In genomic region chr17:8869287-8869686, GRCm38 (mm10) we compare ENCODE assay signal across 22 mouse cellular contexts.
DNase-seq lines count a peak whose midpoint lies in the region; ATAC-seq and TF ChIP-seq lines count a peak whose summit lies in the region.
"Had no signal": no experiment of that assay in that cellular context is flagged by ENCODE, and none has a peak within 500 bp of the region (broad histone marks: within the 10 kb centered on the region; RNA-seq: fewer than 3 reads in every experiment).

No protein-coding gene starts in this region.

- peak in 1 of 2 experiments; percentile 43; a peak in 1 of 4 replicates for TF ChIP-seq POLR2A in MEL (IDR thresholded peaks at IDR 0.05; ENCODE audit: control insufficient read depth in 1 of 2, insufficient read depth in 1 of 2, low read depth in 1 of 2, low read length in 2 of 2, poor library complexity in 1 of 2)

- no peak for TF ChIP-seq CTCF in MEL (IDR thresholded peaks at IDR 0.05 in 2 of 3, conservative IDR thresholded peaks at IDR 0.05 in 1 of 3; ENCODE audit: control insufficient read depth in 1 of 3, insufficient read depth in 1 of 3, low read depth in 2 of 3, low read length in 3 of 3, poor library complexity in 1 of 3, severe bottlenecking in 1 of 3)

- peak overlapping the region; percentile 66 for H3K9ac ChIP-seq in MEL (ENCODE audit: control insufficient read depth, low read depth, low read length, poor library complexity, severe bottlenecking)
- H3K9ac ChIP-seq: embryonic facial prominence, embryonic 12.5 days; forebrain, embryonic 13.5 days; forebrain, embryonic 15.5 days; forebrain, postnatal 0 days had no signal

- H3K4me3 ChIP-seq in megakaryocyte, embryonic 14.5 days (replicated peaks), result peak overlapping the region; percentile 88
- peak overlapping the region; percentile 52 to 64 for H3K4me3 ChIP-seq in MEL (ENCODE audit: control insufficient read depth in 1 of 2, insufficient read depth in 1 of 2, low read depth in 2 of 2, low read length in 2 of 2)
- H3K4me3 ChIP-seq: embryonic facial prominence, embryonic 10.5 days; embryonic facial prominence, embryonic 12.5 days; forebrain, embryonic 13.5 days; forebrain, embryonic 15.5 days had no signal

- H3K27ac ChIP-seq in MEL (ENCODE audit: control insufficient read depth, low read depth, low read length), result peak overlapping the region; percentile 100
- H3K27ac ChIP-seq: embryonic facial prominence, embryonic 10.5 days; embryonic facial prominence, embryonic 12.5 days; forebrain, embryonic 13.5 days; forebrain, embryonic 15.5 days had no signal

- TF ChIP-seq EP300 in MEL (IDR thresholded peaks at IDR 0.05; ENCODE audit: low read depth in 1 of 2, low read length in 2 of 2), result peak; percentile 83 to 85

- TF ChIP-seq RAD21 in MEL (IDR thresholded peaks at IDR 0.05; ENCODE audit: low read depth, low read length), result no peak

- no peaks in the 10 kb centered on the region for H3K27me3 ChIP-seq in megakaryocyte, embryonic 14.5 days (replicated peaks)
- no peaks in the 10 kb centered on the region for H3K27me3 ChIP-seq in MEL (ENCODE audit: control insufficient read depth in 1 of 2, insufficient read depth in 2 of 2, low read length in 2 of 2)
- H3K27me3 ChIP-seq: embryonic facial prominence, embryonic 12.5 days; forebrain, embryonic 13.5 days; forebrain, embryonic 15.5 days had no signal

- no peaks in the 10 kb centered on the region for H3K9me3 ChIP-seq in megakaryocyte, embryonic 14.5 days
- no peaks in the 10 kb centered on the region for H3K9me3 ChIP-seq in MEL (replicated peaks; ENCODE audit: insufficient read depth, low read length)
- H3K9me3 ChIP-seq: embryonic facial prominence, embryonic 10.5 days; embryonic facial prominence, embryonic 12.5 days; forebrain, embryonic 13.5 days; forebrain, embryonic 15.5 days had no signal

- peaks cover 92% of the 10 kb centered on the region for H3K4me1 ChIP-seq in megakaryocyte, embryonic 14.5 days
- H3K4me1 ChIP-seq in MEL (ENCODE audit: control insufficient read depth in 1 of 2, insufficient read depth in 2 of 2, low read length in 2 of 2), result peaks cover 16 to 54% of the 10 kb centered on the region in 2 experiments

- DNase-seq in MEL (ENCODE audit: low read depth, low spot score), result peak; percentile 88
- peak; percentile 94 for DNase-seq in MEL-GATA-1-ER (ENCODE audit: extremely low read depth, low read depth)
- no peak for DNase-seq in testis, postnatal 10 days (ENCODE audit: low spot score)
- DNase-seq in frontal cortex, postnatal 14 days (ENCODE audit: low spot score in 2 of 2), result no peak
- no peak for DNase-seq in spleen, adult 18-20 months
- DNase-seq: adrenal gland, adult 2 months; adrenal gland, postnatal 10 days; adrenal gland, postnatal 25 days; cerebellum, adult 11 months; cerebellum, adult 18-20 months; cerebellum, adult 8-10 months; cerebellum, adult 9-11 months; cerebellum, postnatal 14 days; cerebellum, postnatal 36 days; forebrain, postnatal 0 days had no signal

- no peak for ATAC-seq in megakaryocyte, adult 5-6 weeks (ENCODE audit: poor library complexity, severe bottlenecking)
- ATAC-seq in granulocyte monocyte progenitor cell, adult 5-6 weeks (replicated peaks; ENCODE audit: poor library complexity, severe bottlenecking), result peak; percentile 20; the same call in 1 of the 2 replicates
- ATAC-seq: forebrain, embryonic 13.5 days; forebrain, embryonic 15.5 days; forebrain, postnatal 0 days had no signal

- no peaks in the 10 kb centered on the region for H3K36me3 ChIP-seq in megakaryocyte, embryonic 14.5 days (replicated peaks; ENCODE audit: low read length)
- peaks cover 0 to 29% of the 10 kb centered on the region in 2 experiments; a peak in 2 of 4 replicates for H3K36me3 ChIP-seq in MEL (ENCODE audit: control insufficient read depth in 1 of 2, insufficient read depth in 2 of 2, low read length in 2 of 2)
- H3K36me3 ChIP-seq: embryonic facial prominence, embryonic 10.5 days; embryonic facial prominence, embryonic 12.5 days had no signal

- no peaks in the 10 kb centered on the region; the same call in 1 of the 2 replicates for H3K79me2 ChIP-seq in MEL (ENCODE audit: control insufficient read depth, insufficient read depth, low read length, poor library complexity)

TF ChIP-seq in MEL, 35 proteins besides CTCF, POLR2A, EP300 and RAD21:
- 0 out of 2 replicates have a peak, but pooled peaks have one; percentile 29 for TF ChIP-seq ZMIZ1 (IDR thresholded peaks at IDR 0.05; ENCODE audit: low read depth, low read length)
- TF ChIP-seq ETS1 (IDR thresholded peaks at IDR 0.05; ENCODE audit: low read depth, low read length), result no peak; the same call in 1 of the 2 replicates
- TF ChIP-seq CHD2 (IDR thresholded peaks at IDR 0.05; ENCODE audit: low read length), result no peak
- TF ChIP-seq GABPA (IDR thresholded peaks at IDR 0.05; ENCODE audit: low read depth, low read length), result no peak
- no peak for TF ChIP-seq CHD1 (IDR thresholded peaks at IDR 0.05; ENCODE audit: low read depth, low read length)
- TF ChIP-seq KAT2A (conservative IDR thresholded peaks at IDR 0.05; ENCODE audit: low read depth, low read length), result no peak
- TF ChIP-seq MAX (IDR thresholded peaks at IDR 0.05; ENCODE audit: low read length), result no peak
- TF ChIP-seq HCFC1 (IDR thresholded peaks at IDR 0.05; ENCODE audit: low read depth, low read length), result no peak
- peak; percentile 44; the same call in 1 of the 2 replicates for TF ChIP-seq TBP (IDR thresholded peaks at IDR 0.05; ENCODE audit: low read depth, low read length)
- no peak for TF ChIP-seq ZKSCAN1 (IDR thresholded peaks at IDR 0.05; ENCODE audit: low read depth, low read length)
- TF ChIP-seq TCF12 (IDR thresholded peaks at IDR 0.05; ENCODE audit: low read depth, low read length), result peak; percentile 82
- TF ChIP-seq RCOR1 (IDR thresholded peaks at IDR 0.05; ENCODE audit: low read depth, low read length), result peak; percentile 63
- TF ChIP-seq NRF1 (IDR thresholded peaks at IDR 0.05; ENCODE audit: insufficient read depth, low read depth, low read length, poor library complexity, severe bottlenecking), result no peak
- no peak for TF ChIP-seq E2F4 (IDR thresholded peaks at IDR 0.05; ENCODE audit: borderline replicate concordance, low read depth, low read length)
- peak; percentile 80 for TF ChIP-seq GATA1 (IDR thresholded peaks at IDR 0.05; ENCODE audit: low read depth, low read length)
- peak; percentile 94 for TF ChIP-seq TAL1 (IDR thresholded peaks at IDR 0.05; ENCODE audit: low read length)
- no peak for TF ChIP-seq MXI1 (IDR thresholded peaks at IDR 0.05; ENCODE audit: low read depth, low read length)
- TF ChIP-seq ZNF384 (IDR thresholded peaks at IDR 0.05; ENCODE audit: low read depth, low read length), result no peak
- peak; percentile 43 for TF ChIP-seq NELFE (IDR thresholded peaks at IDR 0.05; ENCODE audit: low read depth, low read length)
- peak; percentile 55; the same call in 1 of the 2 replicates for TF ChIP-seq SIN3A (IDR thresholded peaks at IDR 0.05; ENCODE audit: low read length)

Comparison
In these comparisons a context has a peak if more than half of its experiments do, and no peak if none do; other contexts are left out.
1. DNase-seq: peak in MEL (single experiment) and MEL-GATA-1-ER (single experiment); none in testis, postnatal 10 days (single experiment), frontal cortex, postnatal 14 days (0 of 2) and spleen, adult 18-20 months (0 of 2).